Mouse (Mus musculus) embryonic facial prominence, embryonic 15.5 days (tissue): ENCODE measurements around the gene Zfp1. TPM values are rescaled to one million over a fixed set of nuclear protein-coding genes. Genes with fewer than 3 reads are reported as not detected.
"Not testable (repeated sequence)": the region's sequence is repeated elsewhere in the genome, so short reads cannot be mapped to it uniquely, and the experiment has no call there.

Experiments
- ATAC-seq: fragments of 200-750 bp; cut with Nextera tagmentation; 2 replicates; pipeline ENCODE4 v1.8.0; 2017; ENCODE audit warnings: low read depth, moderate TSS enrichment; ENCODE audit not compliant: insufficient number of reproducible peaks, low FRiP score, low TSS enrichment
- H3K27ac ChIP-seq: fragments of 300-500 bp; sonication (generic); replicated peaks from 2 replicates; pipeline ENCODE4 v1.5.1; 2015; ENCODE audit warnings: mild to moderate bottlenecking, inconsistent platforms
- H3K27me3 ChIP-seq: fragments of 300-500 bp; sonication (generic); 2 replicates; pipeline ENCODE4 v1.6.1; 2015; ENCODE audit warnings: inconsistent platforms
- H3K36me3 ChIP-seq: fragments of 300-500 bp; sonication (generic); 2 replicates; pipeline ENCODE4 v1.6.1; 2015; ENCODE audit warnings: mild to moderate bottlenecking, inconsistent platforms
- H3K4me1 ChIP-seq: fragments of 300-500 bp; sonication (generic); 2 replicates; pipeline ENCODE4 v1.6.1; 2015; ENCODE audit warnings: inconsistent platforms
- H3K4me2 ChIP-seq: fragments of 300-500 bp; sonication (generic); replicated peaks from 2 replicates; pipeline ENCODE4 v1.6.1; 2015; ENCODE audit warnings: mild to moderate bottlenecking, inconsistent platforms
- H3K4me3 ChIP-seq: fragments of 300-500 bp; sonication (generic); replicated peaks from 2 replicates; pipeline ENCODE4 v1.5.1; 2015; ENCODE audit warnings: mild to moderate bottlenecking, inconsistent platforms
- H3K9ac ChIP-seq: fragments of 300-500 bp; sonication (generic); 2 replicates; pipeline ENCODE4 v1.6.1; 2015; ENCODE audit warnings: inconsistent platforms
- H3K9me3 ChIP-seq: fragments of 300-500 bp; sonication (generic); replicated peaks from 2 replicates; pipeline ENCODE4 v1.6.1; 2016; ENCODE audit warnings: inconsistent platforms
- WGBS: fragments of 180-500 bp; shearing (Covaris S2); methylation state at CpG from one replicate; pipeline ENCODE4 v1.1.7; 2015; 5-methylcytosine and 5-hydroxymethylcytosine counted together
- polyA plus RNA-seq: library from polyadenylated mRNA; unstranded; fragments of >200 nt; fragmentation: Nextera tagmentation; extraction: Ambion mirVana; gene quantifications from 2 replicates; pipeline ENCODE4 v1.2.1, GENCODE M21; 2015

Zfp1 gene
- polyA plus RNA-seq, 1 experiment from 2014 or later: 25.9 TPM

GRCm38 (mm10) chr8:111642496-111642895 lies 705 bp upstream of the Zfp1 start:
- H3K9me3 ChIP-seq: no peaks in the 10 kb centered on the region
- peak overlapping the region; percentile 96; the same call in 1 of the 2 replicates for H3K27ac ChIP-seq
- H3K4me3 ChIP-seq: peak overlapping the region; percentile 94
- H3K36me3 ChIP-seq: no peaks in the 10 kb centered on the region
- H3K4me1 ChIP-seq: peaks cover 10% of the 10 kb centered on the region; the same call in 1 of the 2 replicates
- H3K4me2 ChIP-seq: peak overlapping the region; percentile 62
- no peak for ATAC-seq
- H3K9ac ChIP-seq: peak overlapping the region; percentile 95
- no peaks in the 10 kb centered on the region for H3K27me3 ChIP-seq
- WGBS: 51% methylated on average over 5 of the region's 5 CpGs

- 0 out of 2 replicates have a peak, but pooled peaks have one; percentile 16 for ATAC-seq
- H3K36me3 ChIP-seq: no peaks in the 10 kb centered on the region
- no peaks in the 10 kb centered on the region for H3K27me3 ChIP-seq
- H3K9ac ChIP-seq: peak overlapping the region; percentile 95
- H3K4me1 ChIP-seq: peaks cover 10% of the 10 kb centered on the region; the same call in 1 of the 2 replicates
- H3K9me3 ChIP-seq: no peaks in the 10 kb centered on the region
- peak overlapping the region; percentile 62 for H3K4me2 ChIP-seq
- H3K27ac ChIP-seq: peak overlapping the region; percentile 96
- WGBS: 7% methylated on average over 5 of the region's 5 CpGs
- peak overlapping the region; percentile 94 for H3K4me3 ChIP-seq
Measured at GRCm38 (mm10) chr8:111642939-111643263, 300 bp upstream of the Zfp1 start.

GRCm38 (mm10) chr8:111644286-111645051 lies 1.3 kb downstream of the Zfp1 start:
- H3K4me3 ChIP-seq: peak overlapping the region; percentile 94
- not testable (repeated sequence) for H3K36me3 ChIP-seq, H3K27me3 ChIP-seq, ATAC-seq, H3K9ac ChIP-seq, H3K9me3 ChIP-seq
- H3K4me1 ChIP-seq: peaks cover 23% of the 10 kb centered on the region; the same call in 1 of the 2 replicates
- H3K27ac ChIP-seq: peak overlapping the region; percentile 96
- WGBS: 54% methylated on average over 12 of the region's 12 CpGs
- peak overlapping the region; percentile 62 for H3K4me2 ChIP-seq

GRCm38 (mm10) chr8:111645715-111646114 lies 2.5 kb downstream of the Zfp1 start:
- Histone ChIP-seq H3K4me1 (peaks cover 23% of the 10 kb centered on the region; the same call in 1 of the 2 replicates), H3K36me3 (no peaks in the 10 kb centered on the region), H3K27ac (no peak overlapping the region), H3K9me3 (no peaks in the 10 kb centered on the region), H3K9ac (no peak overlapping the region), H3K4me3 (no peak overlapping the region), H3K27me3 (no peaks in the 10 kb centered on the region), H3K4me2 (no peak overlapping the region)
- 94% methylated on average over 8 of the region's 8 CpGs for WGBS
- ATAC-seq: no peak

GRCm38 (mm10) chr8:111648834-111649233 lies 5.6 kb downstream of the Zfp1 start:
- peaks cover 16% of the 10 kb centered on the region; the same call in 1 of the 2 replicates for H3K4me1 ChIP-seq
- H3K9me3 ChIP-seq: no peaks in the 10 kb centered on the region
- H3K36me3 ChIP-seq: no peaks in the 10 kb centered on the region
- no peak for ATAC-seq
- 63% methylated on average over 2 of the region's 2 CpGs for WGBS
- H3K9ac ChIP-seq: no peak overlapping the region
- no peak overlapping the region for H3K4me2 ChIP-seq
- no peak overlapping the region for H3K4me3 ChIP-seq
- H3K27ac ChIP-seq: no peak overlapping the region
- no peaks in the 10 kb centered on the region for H3K27me3 ChIP-seq

- no peak overlapping the region for H3K4me3 ChIP-seq
- 93% methylated on average over 3 of the region's 3 CpGs for WGBS
- 0 out of 2 replicates have a peak, but pooled peaks cover 4% of the 10 kb centered on the region for H3K36me3 ChIP-seq
- H3K27ac ChIP-seq: no peak overlapping the region
- H3K4me1 ChIP-seq: peaks cover 13% of the 10 kb centered on the region; the same call in 1 of the 2 replicates
- no peaks in the 10 kb centered on the region for H3K9me3 ChIP-seq
- no peaks in the 10 kb centered on the region for H3K27me3 ChIP-seq
- no peak overlapping the region for H3K4me2 ChIP-seq
- ATAC-seq: no peak
- H3K9ac ChIP-seq: no peak overlapping the region
Measured at GRCm38 (mm10) chr8:111650651-111651050, 7.5 kb downstream of the Zfp1 start.

GRCm38 (mm10) chr8:111653524-111653923 lies 10.3 kb downstream of the Zfp1 start:
- peaks cover 7% of the 10 kb centered on the region; the same call in 1 of the 2 replicates for H3K4me1 ChIP-seq
- no peak for ATAC-seq
- 96% methylated on average over 2 of the region's 2 CpGs for WGBS

GRCm38 (mm10) chr8:111657312-111657854 lies 14.2 kb downstream of the Zfp1 start:
- Histone ChIP-seq H3K27me3 (no peaks in the 10 kb centered on the region), H3K4me3 (no peak overlapping the region), H3K9me3 (no peaks in the 10 kb centered on the region), H3K4me1 (no peaks in the 10 kb centered on the region), H3K4me2 (no peak overlapping the region), H3K27ac (no peak overlapping the region), H3K36me3 (peaks cover 23% of the 10 kb centered on the region; the same call in 1 of the 2 replicates), H3K9ac (no peak overlapping the region)
- ATAC-seq: no peak
- 53% methylated on average over 1 of the region's 1 CpGs for WGBS

More at GRCm38 (mm10) chr8:111653524-111653923, 10.3 kb downstream of the Zfp1 start:
- no peak overlapping the region for H3K4me3 ChIP-seq
- H3K9me3 ChIP-seq: no peaks in the 10 kb centered on the region
- H3K27ac ChIP-seq: no peak overlapping the region
- no peak overlapping the region for H3K4me2 ChIP-seq
- 0 out of 2 replicates have a peak, but pooled peaks cover 4% of the 10 kb centered on the region for H3K36me3 ChIP-seq
- no peak overlapping the region for H3K9ac ChIP-seq
- no peaks in the 10 kb centered on the region for H3K27me3 ChIP-seq

GRCm38 (mm10) chr8:111658819-111659423 lies 15.7 kb downstream of the Zfp1 start:
- H3K9me3 ChIP-seq: no peaks in the 10 kb centered on the region
- no peak overlapping the region for H3K4me3 ChIP-seq
- 71% methylated on average over 6 of the region's 6 CpGs for WGBS
- H3K4me1 ChIP-seq: no peaks in the 10 kb centered on the region
- no peak overlapping the region for H3K4me2 ChIP-seq
- ATAC-seq: no peak
- peaks cover 26% of the 10 kb centered on the region for H3K36me3 ChIP-seq
- H3K9ac ChIP-seq: no peak overlapping the region
- H3K27me3 ChIP-seq: no peaks in the 10 kb centered on the region
- H3K27ac ChIP-seq: no peak overlapping the region

- Histone ChIP-seq H3K27ac (no peak overlapping the region), H3K4me3 (no peak overlapping the region), H3K36me3 (peaks cover 28% of the 10 kb centered on the region), H3K4me2 (no peak overlapping the region), H3K9ac (no peak overlapping the region), H3K4me1 (no peaks in the 10 kb centered on the region), H3K27me3 (no peaks in the 10 kb centered on the region), H3K9me3 (no peaks in the 10 kb centered on the region)
- 87% methylated on average over 3 of the region's 3 CpGs for WGBS
- no peak for ATAC-seq
Measured at GRCm38 (mm10) chr8:111662473-111662872, 19.3 kb downstream of the Zfp1 start.

GRCm38 (mm10) chr8:111666751-111667150 lies 23.6 kb downstream of the Zfp1 start:
- Histone ChIP-seq H3K4me1 (no peaks in the 10 kb centered on the region), H3K9me3 (no peaks in the 10 kb centered on the region), H3K36me3 (peaks cover 41% of the 10 kb centered on the region), H3K4me3 (no peak overlapping the region), H3K4me2 (no peak overlapping the region), H3K27ac (no peak overlapping the region), H3K27me3 (no peaks in the 10 kb centered on the region), H3K9ac (no peak overlapping the region)
- 79% methylated on average over 2 of the region's 2 CpGs for WGBS
- ATAC-seq: no peak
